Mouse (Mus musculus): ENCODE results near the gene Igfbp3.

The Igfbp3 gene

GRCm38 (mm10) chr11:7213501-7214341 is at the start of gene Igfbp3:
Gene Igfbp3, minus strand, starts transcription at chr11:7213923.
- DNase-seq (ENCODE audit: low spot score), result peak; percentile 71

GRCm38 (mm10) chr11:7250870-7251269 is 37.1 kb upstream of the Igfbp3 start:
- DNase-seq (ENCODE audit: low spot score), result no peak

- no peak for DNase-seq (ENCODE audit: low spot score)
Measured at GRCm38 (mm10) chr11:7250415-7250814, 36.7 kb upstream of the Igfbp3 start.

DNA sequence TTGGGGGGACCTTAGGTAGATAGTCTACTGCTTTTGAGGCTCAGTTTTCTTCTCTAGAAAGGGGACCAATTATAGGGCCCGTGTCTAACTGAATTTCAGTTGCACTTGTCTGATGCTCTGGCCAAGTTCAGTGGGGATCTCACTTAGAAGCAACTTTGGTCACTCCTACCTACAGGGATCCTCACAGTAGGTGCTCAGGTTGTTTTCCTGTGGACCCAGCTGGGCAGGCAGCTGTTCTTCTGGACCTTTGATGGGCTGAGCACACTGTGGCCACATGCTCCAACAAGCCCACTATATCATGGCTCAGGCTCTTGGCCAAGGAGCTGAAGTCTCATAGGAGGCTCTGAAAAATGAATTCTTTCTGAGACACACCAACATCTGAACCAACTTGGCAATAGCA is 31.1 kb upstream of the Igfbp3 start:
- no peak for DNase-seq (ENCODE audit: low spot score)

DNA sequence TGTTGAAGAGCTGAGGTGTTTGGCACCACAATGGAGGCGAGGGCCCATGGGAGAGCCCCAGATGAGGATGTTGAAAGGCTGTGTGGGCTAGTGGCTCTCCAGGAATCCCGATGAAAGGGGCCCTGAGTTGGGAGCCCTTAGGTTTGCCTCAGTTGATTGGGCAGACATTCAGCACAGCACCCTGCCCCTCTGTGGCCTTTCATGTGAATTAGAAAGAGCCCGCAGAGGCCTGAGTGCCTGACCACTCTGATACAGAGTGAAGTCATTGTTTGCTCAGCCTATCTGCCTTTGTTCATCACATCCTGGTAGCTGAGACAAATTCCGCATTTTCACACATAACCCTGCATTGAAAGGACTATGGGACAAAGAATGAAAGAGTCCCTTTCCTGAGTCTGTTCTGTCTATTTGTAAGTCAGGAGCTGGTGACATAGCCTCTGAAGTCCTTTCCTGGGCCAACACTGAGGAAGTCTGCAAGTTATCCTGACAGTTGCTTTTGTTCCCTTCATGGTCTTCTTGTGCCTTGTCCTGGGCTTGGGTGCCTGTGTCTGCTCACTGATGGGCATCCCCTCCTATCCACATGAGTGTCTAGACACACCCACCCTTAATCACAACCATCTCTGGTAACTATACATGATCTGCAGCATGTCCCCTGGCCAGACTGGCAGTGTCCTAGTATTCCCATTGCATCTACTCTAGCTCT is 25.5 kb upstream of the Igfbp3 start:
- DNase-seq (ENCODE audit: low spot score), result no peak

DNA sequence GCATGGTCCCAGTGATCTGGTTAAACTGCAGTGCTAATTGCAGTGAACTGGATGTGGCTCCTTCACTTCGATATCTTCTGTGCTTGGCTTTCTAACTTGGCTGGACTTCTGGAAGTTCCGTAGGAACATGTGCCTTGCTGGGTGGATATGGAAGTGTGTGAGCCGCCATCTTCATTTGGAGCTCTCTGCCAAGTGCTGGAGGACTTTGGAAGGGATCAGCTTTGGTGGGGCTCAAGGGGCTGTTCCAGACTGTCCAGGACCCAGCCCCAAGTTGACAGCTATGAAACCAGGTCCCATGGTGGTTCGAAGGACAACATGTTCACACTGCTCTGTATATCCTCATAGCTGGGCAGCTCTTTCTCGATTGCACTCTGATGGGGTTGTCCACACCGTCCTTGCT is 24.8 kb upstream of the Igfbp3 start:
- no peak for DNase-seq (ENCODE audit: low spot score)

- DNase-seq (ENCODE audit: low spot score), result no peak
Measured at GRCm38 (mm10) chr11:7237712-7238111, 24.0 kb upstream of the Igfbp3 start.

DNA sequence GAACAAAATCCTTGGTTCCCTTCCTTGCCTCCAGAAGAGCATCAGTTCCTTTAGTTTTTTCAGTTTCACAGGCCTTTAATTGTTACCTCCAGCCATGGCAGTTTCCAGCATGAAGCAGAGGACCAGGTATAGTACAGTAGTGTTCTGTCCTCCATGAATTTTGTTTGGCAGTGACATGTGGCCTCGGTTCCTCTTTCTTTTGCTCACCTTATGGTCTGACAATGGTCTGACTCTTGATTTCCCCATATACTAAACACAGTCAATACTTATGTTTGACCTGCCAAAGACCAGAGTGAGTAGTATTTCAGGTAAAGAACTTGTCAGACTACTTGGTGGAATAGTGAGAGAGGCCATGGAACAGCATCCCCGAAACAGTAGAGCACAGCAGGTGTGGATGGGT is 23.0 kb upstream of the Igfbp3 start:
- DNase-seq (ENCODE audit: low spot score), result no peak

DNA sequence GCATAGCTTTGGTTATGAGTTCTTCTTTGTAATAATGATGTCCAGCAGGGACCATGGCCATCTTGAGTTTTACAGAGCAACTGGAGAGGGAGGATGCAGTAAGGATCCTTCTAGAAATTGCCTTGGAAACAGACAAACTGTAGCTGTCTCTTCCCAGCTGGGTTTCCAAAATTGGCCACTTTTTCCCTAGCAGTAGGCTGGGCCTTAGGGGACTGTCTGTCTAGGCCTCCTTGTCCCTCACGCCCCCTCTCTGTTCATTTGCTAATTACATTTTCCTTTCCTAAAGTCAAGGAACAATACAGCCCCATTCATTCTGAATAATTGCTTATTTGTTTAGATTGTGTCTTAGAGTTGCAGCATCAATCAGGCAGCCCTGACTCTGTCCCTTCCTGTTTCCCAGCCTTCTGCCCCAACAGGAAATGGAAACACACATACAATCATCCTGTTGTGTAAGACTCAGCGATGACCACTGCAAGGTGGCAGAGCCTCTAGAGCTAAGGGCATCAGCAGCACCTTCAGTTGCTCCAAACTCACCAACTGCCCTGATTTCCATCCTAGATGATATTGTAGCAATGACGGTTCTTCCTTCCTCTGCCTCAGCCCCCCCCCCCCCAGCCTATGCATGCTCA is 21.4 kb upstream of the Igfbp3 start:
- no peak for DNase-seq (ENCODE audit: low spot score)

DNA sequence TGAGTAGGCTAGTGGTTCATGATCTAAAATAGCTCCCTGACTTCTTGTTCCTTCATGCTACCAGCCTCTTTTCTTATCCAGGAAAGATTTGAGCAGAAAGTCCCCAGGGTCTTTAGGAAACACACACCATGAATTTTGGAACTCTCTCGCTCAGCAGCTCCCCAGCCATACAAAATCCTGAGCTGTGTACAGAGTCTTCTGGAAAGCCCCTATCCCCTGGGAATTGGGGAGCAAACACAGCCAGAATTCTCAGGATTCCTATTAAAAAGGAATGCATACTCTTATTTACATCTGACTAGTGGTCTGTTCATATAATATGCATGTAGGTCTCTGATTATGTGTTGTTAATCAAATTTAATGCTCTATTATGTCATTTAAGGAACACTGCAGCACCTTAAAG is 20.7 kb upstream of the Igfbp3 start:
- DNase-seq (ENCODE audit: low spot score), result no peak

DNA sequence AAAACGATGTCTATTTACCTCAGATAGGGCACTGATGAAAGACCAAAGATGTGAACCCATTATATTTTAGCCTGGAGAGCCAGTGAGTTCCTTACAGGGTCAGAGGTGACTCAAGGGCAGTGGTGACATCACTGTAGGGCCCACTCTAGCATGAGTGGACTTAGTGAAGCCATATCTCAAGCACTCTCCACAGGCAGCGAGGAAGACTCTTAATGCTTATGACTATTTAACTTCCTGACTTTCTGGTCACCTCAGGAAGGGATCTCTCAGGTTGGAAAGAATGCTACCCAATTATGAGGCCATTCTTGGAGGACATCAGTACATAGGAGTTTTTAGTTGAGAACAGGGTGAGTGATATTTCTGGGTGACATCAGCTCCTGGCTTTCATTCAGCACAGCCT is 19.6 kb upstream of the Igfbp3 start:
- DNase-seq (ENCODE audit: low spot score), result no peak

DNA sequence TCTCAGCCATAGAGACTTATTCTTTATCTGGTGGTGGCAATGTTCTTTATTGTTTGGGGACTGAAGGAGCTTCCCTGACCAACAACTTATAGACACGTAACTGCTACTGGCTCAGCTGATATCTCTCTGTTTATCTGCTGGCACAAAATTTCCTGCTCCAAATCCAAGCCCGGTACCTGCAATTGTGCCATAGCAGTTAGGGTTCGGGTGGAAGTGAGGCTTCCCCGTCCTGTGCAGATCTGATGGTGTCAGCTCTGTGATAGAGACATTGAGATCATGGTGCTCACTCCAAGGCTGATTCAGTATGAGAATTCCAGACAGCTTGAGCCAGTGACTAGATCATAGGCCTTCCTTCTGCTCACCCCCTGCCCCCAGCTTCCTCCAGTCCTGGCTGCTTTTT is 18.2 kb upstream of the Igfbp3 start:
- no peak for DNase-seq (ENCODE audit: low spot score)

GRCm38 (mm10) chr11:7230000-7230399 is 16.3 kb upstream of the Igfbp3 start:
- no peak for DNase-seq (ENCODE audit: low spot score)

DNA sequence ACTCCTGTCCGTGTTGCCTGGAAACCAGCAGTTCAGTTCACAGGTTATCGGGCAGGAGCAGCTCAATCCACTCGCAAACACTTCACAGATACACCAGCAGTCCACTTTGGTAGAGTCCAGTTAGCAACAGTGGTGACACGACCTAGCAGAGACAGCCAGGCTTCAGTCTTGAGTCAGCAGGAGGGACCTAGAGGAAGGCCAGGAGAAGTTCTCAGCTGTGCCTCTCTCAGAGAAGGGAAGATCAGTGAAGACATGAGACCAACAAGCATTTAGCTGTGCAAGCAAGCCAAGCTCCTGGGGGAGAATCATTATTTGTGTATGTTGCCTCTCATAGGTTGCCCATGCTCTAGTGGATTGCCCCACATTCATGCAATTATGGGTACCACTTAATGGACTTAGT is 14.4 kb upstream of the Igfbp3 start:
- no peak for DNase-seq (ENCODE audit: low spot score)

GRCm38 (mm10) chr11:7226810-7227550 is 13.3 kb upstream of the Igfbp3 start:
- DNase-seq (ENCODE audit: low spot score), result no peak

GRCm38 (mm10) chr11:7226200-7226599 is 12.5 kb upstream of the Igfbp3 start:
- no peak for DNase-seq (ENCODE audit: low spot score)

GRCm38 (mm10) chr11:7221826-7222225 is 8.1 kb upstream of the Igfbp3 start:
- peak; percentile 60 for DNase-seq (ENCODE audit: low spot score)

DNA sequence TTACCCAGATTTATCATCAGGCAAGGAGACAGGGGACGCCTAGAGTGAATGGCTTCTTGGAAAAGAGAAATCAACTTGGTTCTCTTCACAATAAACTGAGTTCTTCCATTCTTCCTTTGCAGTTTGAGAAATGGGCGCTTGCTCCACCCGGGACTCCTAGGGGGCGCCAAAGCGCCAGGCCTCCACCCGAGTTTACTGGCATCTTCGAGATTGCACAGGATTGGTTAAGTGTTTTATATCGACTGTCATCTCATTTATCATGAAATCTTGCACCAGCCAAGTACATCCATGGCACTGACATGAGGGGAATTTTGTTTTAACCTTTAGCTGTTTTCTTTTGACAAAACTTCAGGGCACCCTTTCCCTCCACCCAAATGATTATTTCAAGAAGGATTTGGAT is 2.0 kb upstream of the Igfbp3 start:
- peak; percentile 83 for DNase-seq (ENCODE audit: low spot score)

DNA sequence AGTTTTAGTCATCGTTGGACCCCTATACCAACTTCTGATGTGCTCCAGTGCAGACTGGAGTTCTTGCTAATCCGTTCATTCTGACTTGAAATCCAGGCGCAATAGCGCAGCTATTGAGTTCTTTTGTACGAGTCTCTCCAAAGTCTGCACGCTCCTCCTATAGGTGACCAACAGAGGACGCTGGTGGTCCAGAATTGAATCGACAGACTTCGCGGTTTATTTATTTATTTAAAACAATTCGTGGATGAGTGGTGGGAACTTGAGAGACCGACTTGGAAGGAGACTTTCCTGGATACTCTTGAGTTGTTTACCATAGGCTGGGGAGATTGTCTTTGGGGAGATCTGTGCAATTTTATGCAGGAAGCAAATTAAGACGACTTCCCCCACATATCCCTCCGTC is 1.0 kb upstream of the Igfbp3 start:
- DNase-seq (ENCODE audit: low spot score), result peak; percentile 78

- no peak for DNase-seq (ENCODE audit: low spot score)
Measured at GRCm38 (mm10) chr11:7214342-7214660, 578 bp upstream of the Igfbp3 start.

DNA sequence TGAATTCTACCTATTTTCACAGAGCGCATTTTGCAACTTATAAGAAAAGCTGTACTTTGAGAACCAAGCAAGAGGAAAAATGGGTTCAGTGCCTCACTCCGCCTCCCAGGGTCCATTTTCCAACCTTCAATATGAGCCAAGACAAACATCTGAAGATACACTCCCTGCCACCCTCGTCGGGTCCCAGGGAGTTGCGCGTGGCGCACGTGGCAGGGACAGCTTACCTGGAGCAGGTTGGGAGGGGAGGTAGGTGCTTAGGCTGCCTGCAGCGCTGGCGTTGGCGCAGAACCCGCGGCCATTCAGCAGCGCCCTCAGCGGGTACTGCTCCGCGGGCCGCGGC is 592 bp downstream of the Igfbp3 start:
- DNase-seq (ENCODE audit: low spot score), result no peak

- DNase-seq (ENCODE audit: low spot score), result no peak
Measured at GRCm38 (mm10) chr11:7212126-7212798, 1.5 kb downstream of the Igfbp3 start.
